Mouse (Mus musculus) urinary bladder, postnatal 14 days (tissue): ENCODE measurements around the gene Heatr6.
A peak's percentile ranks its signal among the peaks of the same experiment; 100 is the strongest.

ENCODE experiments used
- DNase-seq: peaks from one replicate; pipeline ENCODE4 v3.0.0; 2021; ENCODE audit warnings: low spot score

Gene Heatr6

DNA sequence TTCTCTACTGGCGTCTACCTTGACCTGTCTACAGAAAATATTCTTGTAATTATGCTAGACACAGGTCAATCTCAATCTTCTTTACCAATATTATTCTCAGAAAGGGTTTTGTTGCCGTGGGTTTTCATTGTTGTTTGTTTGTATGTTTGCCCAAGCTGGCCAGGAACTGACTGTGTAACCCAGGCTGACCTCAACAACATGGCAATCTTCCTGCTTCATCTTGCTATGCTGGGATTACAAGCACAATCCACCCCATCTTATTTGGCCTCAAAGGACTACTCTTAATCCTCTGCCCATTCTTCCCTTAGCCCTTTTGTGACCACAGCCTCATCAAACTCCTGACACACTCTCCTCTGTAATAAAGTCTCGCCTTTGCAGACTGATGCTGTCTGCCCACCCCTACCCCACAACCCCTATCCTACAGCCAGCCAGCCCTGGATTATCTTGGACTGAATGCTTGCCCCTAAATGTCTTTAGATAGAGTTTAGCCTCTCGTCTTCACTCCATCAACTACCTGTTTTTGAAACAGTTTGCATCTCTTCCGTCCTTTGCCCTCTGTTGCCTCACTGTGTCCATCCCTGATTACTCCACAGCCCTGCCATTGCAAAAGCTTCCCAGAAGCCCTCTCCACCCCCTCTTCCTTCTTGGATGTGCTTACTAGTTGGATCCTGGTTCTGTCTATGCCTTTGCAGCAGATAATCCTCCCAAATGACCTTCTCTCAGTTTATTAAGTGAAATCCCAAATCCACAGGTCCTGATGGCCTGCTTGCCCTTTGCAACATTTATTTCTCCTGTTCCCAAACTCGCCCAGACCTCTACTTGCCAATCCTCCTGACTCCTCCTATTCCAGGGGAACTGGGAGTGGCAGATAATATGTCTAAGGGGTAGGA, 5.9 kb upstream of the Heatr6 start:
- no peak for DNase-seq

DNA sequence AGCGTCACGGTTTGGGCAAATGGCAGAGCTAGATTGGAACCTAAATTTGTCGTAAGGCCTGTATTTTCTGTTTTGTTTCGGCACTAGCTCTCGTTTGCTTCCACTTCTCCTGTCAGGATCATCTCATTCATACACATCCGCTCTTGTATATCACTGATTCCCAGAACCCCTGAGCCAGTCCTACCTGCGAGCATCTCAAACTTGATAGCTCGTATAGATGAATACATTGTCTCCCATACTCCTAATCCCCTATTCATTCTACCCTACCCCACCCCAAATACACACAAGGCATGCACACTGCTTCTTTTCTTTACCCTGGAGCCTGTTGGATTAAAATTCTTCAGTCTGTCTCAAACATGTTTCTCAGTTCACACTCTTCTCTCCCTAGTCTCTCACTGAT, 731 bp downstream of the Heatr6 start:
- no peak for DNase-seq

DNA sequence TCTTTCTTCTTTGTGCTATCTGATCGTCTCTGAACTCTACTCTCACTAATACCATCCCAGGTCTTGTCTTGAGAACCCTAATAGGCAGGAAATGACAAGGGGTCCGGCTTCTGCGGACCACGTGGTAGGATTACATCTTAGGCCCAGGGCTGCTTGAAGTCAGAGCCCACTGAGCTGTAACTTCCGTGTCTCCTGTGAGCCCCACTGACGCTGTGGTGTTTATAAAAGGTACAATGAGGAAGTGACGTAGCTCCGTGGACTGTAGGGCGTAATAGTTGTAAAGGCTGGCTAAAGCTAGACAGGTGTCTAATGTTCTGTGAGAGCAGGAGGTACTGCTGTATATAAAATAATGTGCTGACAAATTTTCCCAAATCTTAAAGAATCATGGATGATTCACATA, 13.8 kb downstream of the Heatr6 start:
- no peak for DNase-seq

DNA sequence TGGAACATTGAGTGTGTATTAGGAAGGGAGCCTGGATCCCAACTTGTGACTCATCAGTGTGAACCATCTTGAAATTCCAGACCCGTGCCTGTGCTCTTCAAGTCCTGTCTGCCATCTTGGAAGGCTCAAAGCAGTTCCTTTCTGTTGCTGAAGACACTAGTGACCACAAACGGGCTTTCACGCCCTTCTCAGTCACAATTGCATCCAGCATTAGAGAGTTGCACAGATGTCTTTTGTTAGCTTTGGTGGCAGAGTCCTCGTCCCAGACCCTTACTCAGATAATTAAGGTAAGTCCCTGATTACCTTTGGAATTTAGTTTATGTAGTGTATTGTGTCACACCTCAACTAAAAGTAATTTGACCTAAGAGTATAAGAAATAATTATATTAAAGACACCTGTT, 15.5 kb downstream of the Heatr6 start:
- no peak for DNase-seq

DNA sequence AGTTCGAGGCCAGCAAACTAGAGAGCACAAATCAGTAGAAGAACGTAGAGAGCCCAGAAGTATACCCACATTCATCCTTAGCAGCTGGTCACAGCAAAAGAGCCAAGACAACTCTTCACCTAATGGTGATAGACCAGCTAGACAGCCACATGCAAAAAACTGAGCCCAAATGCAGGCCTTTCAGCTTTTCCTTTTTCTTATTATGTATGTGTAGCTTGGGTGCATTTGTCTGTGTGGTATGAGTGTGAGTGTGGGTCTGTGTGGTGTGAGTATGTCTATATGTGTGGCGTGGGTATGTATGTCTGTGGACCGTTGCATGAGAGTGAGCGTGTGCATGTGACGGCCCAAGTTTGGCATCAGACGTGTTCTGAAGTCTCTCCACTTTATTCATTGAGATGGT, 17.5 kb downstream of the Heatr6 start:
- DNase-seq = no peak

DNA sequence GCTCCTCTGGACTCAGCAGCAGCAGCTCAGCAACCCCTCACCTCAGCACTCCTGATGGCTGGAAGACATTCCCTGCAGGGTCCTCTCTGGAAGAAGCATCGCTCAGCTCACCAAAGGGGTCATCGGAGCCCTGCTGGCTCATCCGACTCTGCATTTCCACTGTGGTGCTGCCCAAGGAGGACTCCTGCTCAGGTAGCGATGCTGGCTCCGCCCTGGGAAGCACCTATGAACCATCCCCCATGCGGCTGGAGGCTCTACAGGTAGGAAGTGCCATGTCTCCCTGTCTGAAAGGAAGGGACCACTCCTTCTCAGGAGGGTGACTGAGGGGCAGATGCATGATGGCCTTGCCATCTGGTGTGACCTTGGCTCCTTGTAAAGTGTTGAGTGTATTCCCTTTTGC, 18.8 kb downstream of the Heatr6 start:
- no peak for DNase-seq

DNA sequence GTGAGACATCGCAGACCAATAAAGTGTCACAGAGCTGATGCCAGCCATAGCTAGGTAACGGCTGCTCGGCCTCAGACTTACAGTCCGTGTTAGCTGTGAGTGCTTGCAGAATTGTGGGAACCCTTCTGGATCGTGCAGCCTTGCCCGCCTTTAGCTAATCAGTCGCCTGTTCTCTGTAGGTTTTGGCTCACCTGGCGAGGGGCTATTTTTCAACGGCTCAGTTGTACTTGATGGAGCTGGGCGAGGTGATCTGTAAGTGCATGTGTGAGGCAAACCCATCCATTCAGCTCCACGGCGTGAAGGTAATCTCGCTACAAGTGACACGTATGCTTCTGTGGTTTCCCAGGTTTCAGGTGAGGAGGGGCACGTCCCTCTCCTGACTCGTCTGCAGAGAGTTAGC, 20.2 kb downstream of the Heatr6 start:
- DNase-seq = no peak

DNA sequence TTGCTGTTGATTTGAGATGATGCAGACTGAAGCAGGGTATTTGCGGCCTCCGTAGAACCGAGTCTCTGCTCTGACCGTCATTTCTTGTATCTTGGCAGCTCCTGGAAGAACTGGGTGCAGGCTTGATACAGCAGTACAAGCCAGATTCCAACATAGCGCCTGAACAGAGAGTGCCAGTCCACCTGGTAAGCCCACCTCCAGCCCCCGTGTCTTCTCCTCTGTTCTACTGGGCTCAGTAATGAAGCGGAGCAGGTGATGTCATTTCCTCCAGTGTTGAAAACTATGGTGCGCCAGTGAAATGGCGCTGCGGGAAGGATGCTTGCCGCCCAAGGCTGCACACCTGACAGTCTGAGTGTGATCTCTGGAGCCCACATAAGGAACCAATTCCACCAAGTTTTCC, 20.8 kb downstream of the Heatr6 start:
- no peak for DNase-seq

DNA sequence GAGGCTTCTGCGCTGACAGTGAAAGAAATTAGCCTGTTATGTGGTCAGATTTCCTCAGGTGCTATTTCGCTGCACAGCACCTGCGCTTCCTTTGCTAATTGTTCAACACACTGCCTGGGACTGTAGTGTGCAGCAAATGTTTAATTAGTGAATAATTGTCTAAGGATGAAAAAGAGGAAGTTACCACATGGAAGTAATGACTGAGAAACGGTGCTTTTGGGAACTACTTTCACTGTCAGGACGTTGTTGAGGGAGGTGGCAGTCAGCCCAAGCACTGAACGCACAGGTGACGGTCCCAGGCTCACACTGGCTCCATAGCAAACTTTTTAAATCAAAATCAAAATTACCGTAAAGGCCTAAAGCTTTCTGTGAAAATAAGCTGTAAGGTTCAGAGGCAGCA, 23.3 kb downstream of the Heatr6 start:
- no peak for DNase-seq

DNA sequence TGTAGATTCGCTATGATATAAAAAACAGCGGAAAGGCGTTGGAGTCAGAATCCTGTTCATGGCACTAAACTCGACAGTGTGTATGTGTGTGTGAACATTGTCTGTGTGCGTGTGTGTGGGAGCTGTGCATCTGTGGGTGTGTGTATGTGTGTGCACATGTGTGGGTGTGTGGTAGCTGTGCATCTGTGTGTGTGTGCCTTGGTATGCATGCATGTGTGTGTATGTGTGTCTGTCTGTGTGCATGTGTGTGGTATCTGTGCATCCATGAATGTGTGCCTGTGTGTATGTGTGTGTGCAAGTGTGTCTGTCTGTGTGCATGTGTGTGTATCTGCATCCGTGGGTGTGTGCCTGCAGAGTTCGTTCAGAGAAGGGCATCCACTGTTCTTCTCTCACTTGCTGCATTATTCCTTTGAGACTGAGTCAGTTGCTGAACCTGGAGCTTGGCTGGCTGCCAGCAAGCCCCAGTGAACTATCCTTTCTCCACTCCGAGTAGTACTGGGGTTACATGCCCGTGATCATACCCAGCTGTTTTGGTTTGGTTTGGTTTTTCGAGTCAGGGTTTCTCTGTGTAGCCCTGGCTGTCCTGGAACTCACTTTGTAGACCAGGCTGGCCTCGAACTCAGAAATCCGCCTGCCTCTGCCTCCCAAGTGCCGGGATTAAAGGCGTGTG, 30.6 kb downstream of the Heatr6 start:
- no peak for DNase-seq

DNA sequence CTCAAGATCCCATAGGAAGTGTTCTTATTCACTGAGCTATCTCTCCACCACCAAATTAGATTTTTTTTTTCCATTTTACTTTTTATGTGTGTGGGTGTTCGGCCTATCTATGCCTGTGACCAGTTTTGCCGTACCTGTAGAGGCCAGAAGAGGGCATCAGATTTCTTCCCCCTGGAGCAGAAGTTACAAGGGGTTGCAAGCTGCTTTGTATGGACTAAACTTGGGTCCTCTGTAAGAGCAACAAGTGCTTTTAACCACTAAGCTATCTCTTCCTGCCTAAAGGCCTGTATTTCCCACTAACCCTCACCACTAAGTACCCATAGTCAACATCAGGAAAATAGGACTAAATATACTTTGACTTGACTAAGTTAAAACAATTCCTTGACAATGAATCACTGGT, 31.2 kb downstream of the Heatr6 start:
- peak; percentile 31 for DNase-seq

DNA sequence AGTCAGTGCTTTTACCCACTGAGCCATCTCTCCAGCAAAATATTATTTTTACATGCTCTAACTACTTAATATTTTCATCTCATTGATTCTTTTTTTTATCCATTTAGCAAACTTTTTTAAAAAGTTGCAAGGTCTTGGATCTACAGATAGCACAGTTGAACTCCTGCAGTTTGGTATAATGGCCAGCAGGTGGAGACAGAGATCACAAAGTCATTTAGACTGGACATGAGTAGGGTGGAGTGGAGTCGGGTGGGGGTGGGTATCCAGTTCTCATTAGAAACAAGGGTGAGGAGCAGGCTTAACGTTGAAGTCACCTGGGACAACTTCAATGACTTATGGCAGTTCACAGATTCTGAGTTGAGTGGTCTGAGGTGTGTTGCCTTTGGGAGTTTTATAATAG, 31.9 kb downstream of the Heatr6 start:
- peak; percentile 60 for DNase-seq

DNA sequence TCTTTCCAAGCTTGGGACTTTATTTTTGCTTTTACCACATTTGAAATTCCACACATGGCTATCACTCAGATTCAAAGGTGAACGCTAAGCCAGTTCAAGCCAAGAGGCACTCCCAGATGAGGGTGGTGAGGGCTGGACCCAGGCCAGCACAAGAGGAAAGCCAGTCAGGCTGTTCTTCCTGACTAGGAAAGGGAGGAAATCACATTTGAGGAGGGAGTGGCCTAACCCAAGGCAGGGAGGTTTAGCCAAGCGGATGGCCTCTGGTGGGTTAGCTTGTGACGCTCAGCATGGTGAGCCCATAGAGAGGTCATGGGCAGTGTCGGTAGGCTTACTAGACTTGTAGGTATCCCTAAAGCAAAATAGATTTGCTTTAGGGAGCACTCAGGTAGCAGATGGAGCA, 33.3 kb downstream of the Heatr6 start:
- DNase-seq = peak; percentile 67

DNA sequence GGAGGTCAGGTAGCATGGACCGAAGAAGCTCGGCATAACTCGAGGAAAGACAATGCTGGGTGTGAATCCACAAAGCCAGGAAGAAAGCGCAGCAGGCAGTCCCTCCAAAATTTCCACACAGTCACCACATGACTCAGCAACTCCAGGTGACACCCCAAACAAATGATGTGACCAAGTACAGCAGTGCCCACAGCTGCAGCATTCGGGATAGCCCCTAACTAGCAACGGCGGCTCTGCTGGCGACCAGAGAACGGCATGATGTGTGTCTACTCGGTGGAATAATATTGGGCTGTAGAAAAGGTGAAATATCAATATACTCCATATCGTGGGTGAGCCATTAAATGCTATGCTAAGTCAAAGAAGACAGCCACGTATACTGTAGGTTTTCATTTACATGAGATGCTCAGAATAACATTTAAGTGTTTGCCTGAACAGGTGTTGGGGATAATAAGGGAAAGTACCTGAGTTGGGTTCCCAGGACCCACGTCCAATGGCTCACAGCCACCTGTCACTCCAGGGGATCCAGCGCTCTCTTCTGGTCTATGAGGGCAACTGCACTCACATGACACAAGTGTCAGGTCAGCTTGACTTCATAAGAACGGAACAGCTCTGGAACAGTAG, 34.0 kb downstream of the Heatr6 start:
- DNase-seq = no peak

DNA sequence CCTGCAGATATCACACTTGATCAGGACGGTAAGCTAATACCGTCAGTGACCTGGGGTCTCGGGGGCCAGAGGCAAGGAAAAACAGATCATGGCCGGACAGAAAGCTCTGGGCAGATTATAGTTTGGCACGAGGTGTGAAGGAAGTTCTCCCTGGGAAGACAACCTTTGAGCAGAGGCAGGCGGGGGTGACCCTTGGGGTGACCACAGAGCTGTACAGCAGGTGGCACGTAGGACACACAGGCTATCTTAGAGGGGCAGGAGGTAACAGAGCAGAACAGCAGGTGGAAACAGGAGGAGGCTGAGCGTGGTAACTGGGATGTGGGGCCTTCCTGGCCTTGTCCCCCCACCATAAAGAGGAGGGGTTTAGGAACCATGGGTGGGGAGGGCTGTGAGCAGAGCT, 34.8 kb downstream of the Heatr6 start:
- DNase-seq = no peak

DNA sequence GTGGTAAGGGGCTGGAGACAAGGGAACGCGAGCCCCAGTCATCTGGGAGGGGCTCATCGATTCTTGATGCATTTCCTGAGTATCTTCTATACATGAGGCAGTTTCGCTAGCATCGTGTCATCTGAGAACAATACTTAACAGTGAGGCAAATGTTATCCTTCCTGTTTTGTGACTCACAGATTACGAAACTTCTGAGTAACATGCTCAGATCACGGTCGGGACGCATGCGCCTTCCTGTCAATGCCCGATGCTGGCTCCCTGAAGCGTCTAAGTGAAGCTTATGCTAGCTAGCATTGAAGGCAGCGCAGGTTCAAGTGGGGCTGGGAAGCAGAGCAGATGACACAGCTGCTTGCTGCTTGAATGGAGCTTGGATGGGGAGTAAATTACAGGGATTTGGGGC, 35.8 kb downstream of the Heatr6 start:
- DNase-seq = peak; percentile 75

DNA sequence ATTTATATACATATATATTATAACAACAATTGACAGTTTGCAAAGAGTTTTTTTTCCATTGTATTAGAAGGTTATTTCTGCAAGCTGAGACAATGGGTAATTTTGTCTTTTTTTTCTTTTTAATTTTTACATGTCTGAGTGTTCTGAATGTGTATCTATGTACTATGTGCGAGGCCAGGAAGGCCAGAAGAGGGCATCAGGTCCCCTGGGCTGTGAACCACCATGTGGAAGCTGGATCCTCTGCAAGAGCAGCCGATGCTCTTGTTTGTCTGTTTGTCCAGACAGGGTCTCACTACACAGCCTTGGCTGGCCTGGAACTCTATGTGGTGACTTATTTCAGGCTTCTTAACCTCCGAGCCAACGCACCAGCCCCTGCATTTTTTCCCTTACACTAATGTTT, 37.6 kb downstream of the Heatr6 start:
- DNase-seq = no peak

DNA sequence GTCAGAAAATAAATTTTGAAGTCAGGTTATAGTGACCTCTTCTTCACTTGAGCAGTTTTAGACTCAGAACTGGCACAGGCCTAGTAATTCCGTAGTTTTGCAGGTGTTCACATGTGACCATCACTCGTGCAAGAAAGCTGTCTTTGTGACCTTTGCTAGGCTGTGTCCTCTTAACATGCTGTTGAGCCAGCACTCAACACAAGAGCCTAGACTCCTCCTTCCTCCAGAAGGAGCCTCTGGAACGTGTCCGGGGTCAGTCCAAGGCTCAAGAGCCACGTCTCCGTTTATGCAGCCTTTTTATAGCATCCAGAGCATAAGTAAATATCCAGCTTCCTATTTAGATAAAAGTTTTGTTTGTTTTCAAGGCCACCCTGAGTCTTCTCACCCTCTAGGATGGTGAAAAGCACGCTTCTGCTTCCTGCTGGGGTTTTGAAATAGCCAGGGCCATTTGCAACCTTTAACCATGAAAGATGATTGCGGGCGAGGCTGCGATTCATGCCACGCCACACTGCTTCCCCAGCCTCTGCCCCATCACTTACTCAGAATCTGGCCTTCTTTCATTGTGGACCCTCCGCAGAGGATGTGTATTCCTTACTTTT, 38.9 kb downstream of the Heatr6 start:
- DNase-seq = no peak

DNA sequence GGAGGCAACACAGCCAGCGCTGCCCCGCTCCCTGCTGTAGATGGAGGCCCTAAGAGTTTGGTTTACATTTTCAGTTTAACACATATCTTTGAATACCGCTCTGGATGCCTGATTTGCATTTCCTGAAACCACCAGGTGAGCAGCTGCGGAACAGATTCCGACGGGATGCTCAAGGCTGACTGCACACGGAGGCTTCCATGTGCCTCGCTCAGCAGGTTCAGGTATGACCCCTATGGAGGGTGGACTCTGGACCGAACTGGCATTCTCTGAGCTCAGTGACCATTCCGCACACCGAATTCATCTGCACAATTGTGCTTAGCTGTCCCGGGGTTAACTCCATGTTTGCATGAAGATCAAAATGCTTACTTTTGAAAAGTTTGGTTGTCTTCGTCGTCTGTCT, 39.8 kb downstream of the Heatr6 start:
- DNase-seq = no peak

DNA sequence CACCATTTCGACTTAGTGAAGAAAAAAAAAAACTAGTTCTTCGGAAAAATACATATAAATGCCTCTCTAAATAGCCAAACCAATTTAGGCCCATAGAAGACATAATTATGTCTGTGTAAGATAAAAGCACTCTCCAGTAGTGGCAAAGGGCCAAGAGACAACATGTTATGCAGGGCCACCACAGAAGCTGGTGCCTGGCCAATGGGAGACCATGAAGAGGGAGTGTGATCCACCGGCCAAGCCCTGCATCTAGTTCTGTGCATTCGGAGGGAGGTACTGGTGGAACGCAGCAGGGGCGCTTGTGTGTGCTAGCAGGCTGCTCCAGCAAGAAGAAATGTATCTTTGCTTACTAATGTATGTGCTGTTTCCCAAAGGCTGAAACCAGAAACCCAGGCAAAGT, 42.6 kb downstream of the Heatr6 start:
- no peak for DNase-seq

DNA sequence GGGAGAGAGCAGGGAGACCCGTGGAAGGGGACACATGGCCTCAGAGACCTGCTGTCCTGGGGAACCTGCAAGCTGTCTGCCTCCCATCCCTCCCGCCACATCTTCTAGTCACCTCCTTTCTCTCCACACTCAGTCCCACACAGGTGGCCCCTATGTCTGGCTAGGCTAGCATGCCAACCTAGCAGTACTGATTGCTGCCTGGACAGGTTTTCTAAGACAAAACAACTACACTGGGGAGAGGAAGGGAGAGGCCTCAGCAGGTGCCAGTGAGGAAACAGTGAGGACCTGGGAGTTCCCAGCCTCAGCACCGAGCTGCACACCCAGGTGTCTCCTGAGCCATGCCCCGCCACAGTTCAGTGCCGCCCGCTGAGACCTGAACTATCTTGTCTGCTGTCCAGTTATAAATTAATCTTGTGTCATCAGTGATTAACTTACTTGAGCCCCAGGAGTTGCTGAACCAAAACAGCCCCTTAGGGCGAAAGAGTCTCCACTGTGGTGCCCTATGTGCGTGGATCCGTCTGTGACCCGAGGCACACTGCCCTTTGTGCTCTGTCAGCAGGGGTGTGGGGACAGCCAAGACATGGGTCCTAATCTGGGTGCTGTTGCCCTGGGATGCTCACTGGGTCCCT, 43.6 kb downstream of the Heatr6 start:
- DNase-seq = no peak

DNA sequence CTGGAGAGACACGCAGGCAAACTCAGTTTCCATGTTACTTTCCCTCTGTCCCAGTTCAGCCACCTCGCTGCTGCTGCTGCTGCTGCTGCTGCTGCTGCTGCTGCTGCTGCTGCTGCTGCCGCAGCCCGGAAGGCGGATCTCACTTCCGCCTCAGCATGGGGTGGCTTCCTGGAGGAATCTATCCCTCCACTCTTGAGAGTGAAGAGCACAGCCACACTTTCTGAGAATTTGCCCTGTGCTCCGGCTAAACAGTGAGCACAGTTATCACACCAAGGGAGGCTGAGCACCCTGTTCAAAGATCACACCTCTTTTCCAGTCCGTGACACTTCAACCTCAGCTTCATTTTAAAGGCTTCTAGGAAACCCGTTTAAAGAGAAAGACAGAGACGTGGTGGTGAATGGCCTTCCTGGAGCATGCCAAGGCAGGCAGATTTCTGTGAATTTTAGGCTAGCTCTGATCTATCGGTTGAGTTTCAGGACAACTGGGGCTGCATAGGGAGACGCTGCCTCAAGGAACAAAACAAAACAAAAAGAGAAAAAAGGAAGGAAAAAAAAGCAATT, 46.5 kb downstream of the Heatr6 start:
- no peak for DNase-seq
